Mouse (Mus musculus) hindbrain, embryonic 15.5 days (tissue): Measurements from ENCODE around the gene Pomt2. TPM values are rescaled to one million over a fixed set of nuclear protein-coding genes. Genes with fewer than 3 reads are reported as not detected.
A peak's percentile ranks its signal among the peaks of the same experiment; 100 is the strongest.

Experiments used
- ATAC-seq: fragments of 200-750 bp; cut with Nextera tagmentation; 2 replicates; pipeline ENCODE4 v1.8.0; 2017; ENCODE audit warnings: low read depth, moderate number of reproducible peaks, moderate TSS enrichment; ENCODE audit not compliant: low FRiP score
- H3K27ac ChIP-seq: fragments of 300-500 bp; sonication (generic); replicated peaks from 2 replicates; pipeline ENCODE4 v1.5.1; 2015; ENCODE audit warnings: mild to moderate bottlenecking, inconsistent platforms
- H3K27me3 ChIP-seq: fragments of 300-500 bp; sonication (generic); 2 replicates; pipeline ENCODE4 v1.6.1; 2015; ENCODE audit warnings: control low read depth, inconsistent platforms
- H3K36me3 ChIP-seq: fragments of 300-500 bp; sonication (generic); 2 replicates; pipeline ENCODE4 v1.6.1; 2015; ENCODE audit warnings: control low read depth, inconsistent platforms
- H3K4me1 ChIP-seq: fragments of 300-500 bp; sonication (generic); replicated peaks from 2 replicates; pipeline ENCODE4 v1.6.1; 2015; ENCODE audit warnings: control low read depth, inconsistent platforms
- H3K4me2 ChIP-seq: fragments of 300-500 bp; sonication (generic); 2 replicates; pipeline ENCODE4 v1.6.1; 2015; ENCODE audit warnings: moderate library complexity, mild to moderate bottlenecking, inconsistent platforms
- H3K4me3 ChIP-seq: fragments of 300-500 bp; sonication (generic); 2 replicates; pipeline ENCODE4 v1.5.1; 2015; ENCODE audit warnings: mild to moderate bottlenecking, inconsistent platforms
- H3K9ac ChIP-seq: fragments of 300-500 bp; sonication (generic); 2 replicates; pipeline ENCODE4 v1.6.1; 2015; ENCODE audit warnings: inconsistent platforms
- H3K9me3 ChIP-seq: fragments of 300-500 bp; sonication (generic); 2 replicates; pipeline ENCODE4 v1.6.1; 2016; ENCODE audit warnings: control low read depth, inconsistent platforms
- WGBS: fragments of 180-500 bp; shearing (Covaris S2); methylation state at CpG from one replicate; pipeline ENCODE4 v1.1.7; 2015; 5-methylcytosine and 5-hydroxymethylcytosine counted together
- polyA plus RNA-seq: library from polyadenylated mRNA; unstranded; fragments of >200 nt; fragmentation: Nextera tagmentation; extraction: Ambion mirVana; gene quantifications from 2 replicates; pipeline ENCODE4 v1.2.1, GENCODE M21; 2015

The Pomt2 gene
- polyA plus RNA-seq, 1 experiment from 2014 or later: 14.8 TPM

DNA sequence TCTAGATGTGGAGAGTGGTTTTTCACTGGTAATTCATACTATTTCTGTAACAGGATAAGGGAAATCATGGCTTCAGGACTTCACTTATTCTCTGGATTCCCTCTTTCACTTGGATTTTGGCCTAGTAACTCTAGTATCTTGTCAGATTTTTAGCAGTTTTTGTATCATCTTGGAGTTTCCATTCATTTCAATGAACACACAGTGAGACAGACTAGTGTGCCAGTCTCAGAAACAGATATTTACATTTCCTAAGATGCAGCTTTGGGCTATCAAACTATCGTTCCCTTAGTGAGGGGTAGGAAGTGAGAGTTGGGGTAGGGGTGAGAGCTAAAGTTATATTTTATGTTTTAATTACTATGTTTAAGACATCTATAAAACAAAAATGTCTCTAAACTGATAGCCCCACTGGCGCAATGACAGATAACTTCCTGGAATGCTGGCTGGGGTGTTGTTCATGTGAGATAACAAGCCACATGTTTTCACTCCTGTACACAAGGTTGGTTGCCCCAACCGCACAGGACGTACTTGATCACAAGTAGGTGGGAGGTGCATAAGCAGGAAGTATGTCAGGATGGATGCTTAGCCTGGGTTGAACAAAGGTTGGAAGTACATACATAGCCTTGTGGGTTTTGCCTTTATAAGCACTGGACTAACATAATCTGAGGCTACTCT lies 25.7 kb downstream of the Pomt2 start:
- Histone ChIP-seq H3K4me3 (no peak overlapping the region), H3K27me3 (no peaks in the 10 kb centered on the region), H3K4me1 (no peaks in the 10 kb centered on the region), H3K27ac (no peak overlapping the region), H3K36me3 (peaks cover 43% of the 10 kb centered on the region), H3K9ac (no peak overlapping the region), H3K4me2 (no peak overlapping the region), H3K9me3 (no peaks in the 10 kb centered on the region)
- WGBS: 95% methylated on average over 4 of the region's 4 CpGs
- no peak for ATAC-seq

GRCm38 (mm10) chr12:87107357-87107977 lies 40.3 kb downstream of the Pomt2 start:
- Histone ChIP-seq H3K27ac (no peak overlapping the region), H3K9me3 (no peaks in the 10 kb centered on the region), H3K27me3 (0 out of 2 replicates have a peak, but pooled peaks cover 6% of the 10 kb centered on the region), H3K36me3 (peaks cover 13% of the 10 kb centered on the region; the same call in 1 of the 2 replicates), H3K4me1 (peaks cover under 1% of the 10 kb centered on the region; the same call in 1 of the 2 replicates), H3K4me2 (no peak overlapping the region), H3K9ac (no peak overlapping the region), H3K4me3 (no peak overlapping the region)
- 29% methylated on average over 3 of the region's 3 CpGs for WGBS
- peak; percentile 50; the same call in 1 of the 2 replicates for ATAC-seq

- no peak overlapping the region for H3K27ac ChIP-seq
- H3K27me3 ChIP-seq: peaks cover 20% of the 10 kb centered on the region
- H3K4me2 ChIP-seq: no peak overlapping the region
- no peak overlapping the region for H3K4me3 ChIP-seq
- WGBS: 94% methylated on average over 4 of the region's 4 CpGs
- no peak overlapping the region for H3K9ac ChIP-seq
- peaks cover 4% of the 10 kb centered on the region; the same call in 1 of the 2 replicates for H3K36me3 ChIP-seq
- H3K9me3 ChIP-seq: no peaks in the 10 kb centered on the region
- H3K4me1 ChIP-seq: peaks cover 10% of the 10 kb centered on the region
- ATAC-seq: no peak
Observed at GRCm38 (mm10) chr12:87104796-87105195, 43.0 kb downstream of the Pomt2 start.

DNA sequence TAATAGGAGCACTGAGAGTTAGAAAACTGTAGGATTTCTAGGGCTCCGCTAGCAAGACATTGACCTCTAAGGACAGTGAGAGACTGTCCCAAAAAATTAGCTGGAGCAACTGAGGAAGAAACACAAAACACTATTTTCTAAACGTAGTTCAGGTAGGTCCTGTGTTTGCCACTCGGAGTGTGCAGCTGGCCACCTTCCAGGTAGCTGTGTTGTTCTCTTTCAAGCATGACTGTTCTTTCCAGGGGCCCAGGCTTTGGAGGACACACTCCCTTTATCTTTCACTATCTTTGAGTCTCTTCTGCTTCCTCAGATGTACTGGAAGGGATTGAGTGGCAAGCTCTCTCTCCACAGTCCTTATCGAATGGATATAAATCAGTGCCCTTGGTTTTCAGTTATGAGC lies 44.3 kb downstream of the Pomt2 start:
- Histone ChIP-seq H3K9ac (no peak overlapping the region), H3K27ac (no peak overlapping the region), H3K4me2 (no peak overlapping the region), H3K4me1 (peaks cover 10% of the 10 kb centered on the region), H3K9me3 (no peaks in the 10 kb centered on the region), H3K4me3 (no peak overlapping the region), H3K36me3 (peaks cover 3% of the 10 kb centered on the region; the same call in 1 of the 2 replicates), H3K27me3 (peaks cover 20% of the 10 kb centered on the region)
- ATAC-seq: no peak
- WGBS: 92% methylated on average over 4 of the region's 4 CpGs

- WGBS: 5% methylated on average over 32 of the region's 32 CpGs
- H3K9me3 ChIP-seq: no peaks in the 10 kb centered on the region
- no peak within 1 kb of the TSS for H3K27ac ChIP-seq
- H3K4me1 ChIP-seq: peaks cover 10% of the 10 kb centered on the region
- H3K4me3 ChIP-seq: peak within 1 kb of the TSS; percentile 41
- peak within 1 kb of the TSS; percentile 38 for H3K9ac ChIP-seq
- H3K27me3 ChIP-seq: peaks cover 20% of the 10 kb centered on the region
- peak within 1 kb of the TSS; percentile 85 for H3K4me2 ChIP-seq
- ATAC-seq: peak; percentile 70
- H3K36me3 ChIP-seq: no peaks in the 10 kb centered on the region
Observed at GRCm38 (mm10) chr12:87102165-87102631, 45.6 kb downstream of the Pomt2 start, which contains the start of gene Ngb. Ngb (minus strand) TSS chr12:87102539.

GRCm38 (mm10) chr12:87100331-87100730 lies 47.4 kb downstream of the Pomt2 start:
- no peak overlapping the region for H3K9ac ChIP-seq
- H3K4me3 ChIP-seq: no peak overlapping the region
- H3K27me3 ChIP-seq: peaks cover 20% of the 10 kb centered on the region
- H3K27ac ChIP-seq: no peak overlapping the region
- no peak for ATAC-seq
- H3K4me2 ChIP-seq: no peak overlapping the region
- 92% methylated on average over 4 of the region's 4 CpGs for WGBS
- no peaks in the 10 kb centered on the region for H3K36me3 ChIP-seq
- H3K4me1 ChIP-seq: peaks cover 10% of the 10 kb centered on the region
- H3K9me3 ChIP-seq: no peaks in the 10 kb centered on the region

DNA sequence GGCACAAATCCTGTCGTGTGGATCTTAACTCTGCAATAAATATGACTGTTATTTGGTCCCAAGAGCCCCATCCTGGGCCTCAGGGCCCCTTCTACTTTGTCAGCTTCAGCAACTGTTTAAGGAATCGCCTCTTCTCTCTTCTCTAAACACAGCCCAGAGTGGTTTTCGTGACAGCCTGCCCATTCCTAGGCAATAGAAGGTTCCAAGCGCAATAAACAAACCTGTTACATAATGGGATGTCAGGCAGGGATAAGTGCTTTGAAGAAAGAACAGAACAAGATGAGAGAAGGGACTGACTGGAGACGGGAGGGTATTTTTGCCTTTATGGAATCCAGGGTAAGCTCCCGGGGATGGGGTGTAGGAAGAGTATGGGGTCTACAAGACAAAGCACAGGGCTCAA lies 54.1 kb downstream of the Pomt2 start:
- H3K27ac ChIP-seq: no peak overlapping the region
- WGBS: 74% methylated on average over 6 of the region's 6 CpGs

GRCm38 (mm10) chr12:87093249-87093648 lies 54.5 kb downstream of the Pomt2 start:
- Histone ChIP-seq H3K4me2 (no peak overlapping the region), H3K27ac (no peak overlapping the region), H3K9me3 (no peaks in the 10 kb centered on the region), H3K4me3 (no peak overlapping the region), H3K36me3 (no peaks in the 10 kb centered on the region), H3K9ac (no peak overlapping the region), H3K27me3 (no peaks in the 10 kb centered on the region), H3K4me1 (no peaks in the 10 kb centered on the region)
- 75% methylated on average over 4 of the region's 4 CpGs for WGBS
- no peak for ATAC-seq

More for the DNA sequence above, 54.1 kb downstream of the Pomt2 start:
- no peaks in the 10 kb centered on the region for H3K9me3 ChIP-seq
- H3K4me1 ChIP-seq: no peaks in the 10 kb centered on the region
- no peaks in the 10 kb centered on the region for H3K36me3 ChIP-seq
- H3K9ac ChIP-seq: no peak overlapping the region
- H3K4me3 ChIP-seq: no peak overlapping the region
- no peaks in the 10 kb centered on the region for H3K27me3 ChIP-seq
- H3K4me2 ChIP-seq: no peak overlapping the region
- no peak for ATAC-seq

- Histone ChIP-seq H3K4me3 (no peak overlapping the region), H3K9ac (no peak overlapping the region), H3K27ac (no peak overlapping the region), H3K9me3 (no peaks in the 10 kb centered on the region), H3K36me3 (no peaks in the 10 kb centered on the region; the same call in 1 of the 2 replicates), H3K4me1 (no peaks in the 10 kb centered on the region), H3K27me3 (no peaks in the 10 kb centered on the region), H3K4me2 (no peak overlapping the region)
- WGBS: 86% methylated on average over 2 of the region's 2 CpGs
- no peak for ATAC-seq
Observed at GRCm38 (mm10) chr12:87091916-87092315, 55.9 kb downstream of the Pomt2 start.

DNA sequence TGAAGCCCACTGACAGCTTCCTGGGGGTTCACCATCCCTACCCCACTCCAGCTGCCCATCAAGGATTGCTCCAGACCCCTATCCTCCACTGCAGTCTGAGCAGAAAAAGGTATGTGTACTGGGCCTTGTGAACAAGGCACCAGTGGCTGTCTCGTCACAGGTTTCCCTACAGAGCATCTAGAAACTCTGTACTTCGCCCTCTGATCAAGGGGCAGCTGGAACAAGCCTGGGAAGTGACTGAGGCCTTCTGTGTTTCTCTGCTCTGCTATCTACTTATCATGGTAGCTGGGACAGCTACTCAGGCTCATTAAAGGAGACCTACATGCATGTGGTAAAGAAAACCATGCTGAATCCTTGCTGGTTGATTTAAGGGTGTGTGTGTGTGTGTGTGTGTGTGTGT lies 58.1 kb downstream of the Pomt2 start:
- no peak for ATAC-seq
- Histone ChIP-seq H3K9ac (no peak overlapping the region), H3K4me3 (no peak overlapping the region), H3K27me3 (no peaks in the 10 kb centered on the region), H3K27ac (no peak overlapping the region), H3K4me2 (no peak overlapping the region), H3K9me3 (no peaks in the 10 kb centered on the region), H3K4me1 (no peaks in the 10 kb centered on the region), H3K36me3 (no peaks in the 10 kb centered on the region; the same call in 1 of the 2 replicates)
- WGBS: 78% methylated on average over 2 of the region's 2 CpGs

DNA sequence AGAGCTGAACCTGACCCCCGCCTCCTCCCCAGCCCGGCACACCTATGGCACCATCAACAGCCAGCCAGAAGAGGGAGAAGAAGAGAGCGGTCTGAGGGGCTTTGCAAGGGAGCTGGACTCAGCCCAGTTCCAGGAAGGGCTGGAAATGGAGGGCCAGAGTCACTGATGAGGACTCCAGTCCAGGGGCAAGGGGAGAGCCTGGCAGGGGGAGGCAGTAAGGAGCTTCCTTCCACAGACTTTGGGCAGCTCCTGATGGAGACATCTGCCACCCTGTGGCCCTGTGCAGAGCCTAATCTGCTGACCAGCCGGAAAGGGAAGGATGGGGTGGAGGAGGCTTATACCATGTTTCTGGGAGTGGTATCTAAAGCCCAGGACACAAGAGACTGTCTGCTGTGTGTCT lies 58.5 kb downstream of the Pomt2 start:
- Histone ChIP-seq H3K36me3 (no peaks in the 10 kb centered on the region; the same call in 1 of the 2 replicates), H3K4me3 (no peak overlapping the region), H3K27ac (no peak overlapping the region), H3K9me3 (no peaks in the 10 kb centered on the region), H3K27me3 (no peaks in the 10 kb centered on the region), H3K4me1 (no peaks in the 10 kb centered on the region), H3K4me2 (no peak overlapping the region), H3K9ac (no peak overlapping the region)
- WGBS: 75% methylated on average over 4 of the region's 4 CpGs
- no peak for ATAC-seq

DNA sequence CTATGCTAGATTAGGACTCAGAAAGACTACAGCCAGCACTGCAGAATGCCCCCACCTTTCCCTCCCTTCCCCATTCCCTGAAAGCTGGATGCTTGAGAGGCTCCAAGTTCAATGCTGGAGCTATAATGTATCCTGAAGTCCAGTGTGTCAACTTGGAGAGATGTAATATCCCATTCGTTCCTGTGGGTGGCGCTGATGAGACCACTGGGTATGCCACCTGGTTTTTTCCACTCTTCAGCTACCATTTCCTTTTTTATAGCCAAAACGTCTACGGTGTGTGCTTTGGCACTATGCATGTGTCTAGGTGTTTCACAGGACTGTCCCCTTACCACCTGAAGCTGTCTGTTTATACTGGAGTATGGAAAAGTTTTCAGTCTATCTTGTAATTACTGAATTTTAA lies 59.4 kb downstream of the Pomt2 start:
- Histone ChIP-seq H3K4me1 (no peaks in the 10 kb centered on the region), H3K9me3 (no peaks in the 10 kb centered on the region), H3K4me2 (no peak overlapping the region), H3K27ac (no peak overlapping the region), H3K27me3 (no peaks in the 10 kb centered on the region), H3K36me3 (no peaks in the 10 kb centered on the region; the same call in 1 of the 2 replicates), H3K4me3 (no peak overlapping the region), H3K9ac (no peak overlapping the region)
- 46% methylated on average over 4 of the region's 4 CpGs for WGBS
- no peak for ATAC-seq
